ENCODE assay signal across 8 mouse cellular contexts in the genomic region with DNA sequence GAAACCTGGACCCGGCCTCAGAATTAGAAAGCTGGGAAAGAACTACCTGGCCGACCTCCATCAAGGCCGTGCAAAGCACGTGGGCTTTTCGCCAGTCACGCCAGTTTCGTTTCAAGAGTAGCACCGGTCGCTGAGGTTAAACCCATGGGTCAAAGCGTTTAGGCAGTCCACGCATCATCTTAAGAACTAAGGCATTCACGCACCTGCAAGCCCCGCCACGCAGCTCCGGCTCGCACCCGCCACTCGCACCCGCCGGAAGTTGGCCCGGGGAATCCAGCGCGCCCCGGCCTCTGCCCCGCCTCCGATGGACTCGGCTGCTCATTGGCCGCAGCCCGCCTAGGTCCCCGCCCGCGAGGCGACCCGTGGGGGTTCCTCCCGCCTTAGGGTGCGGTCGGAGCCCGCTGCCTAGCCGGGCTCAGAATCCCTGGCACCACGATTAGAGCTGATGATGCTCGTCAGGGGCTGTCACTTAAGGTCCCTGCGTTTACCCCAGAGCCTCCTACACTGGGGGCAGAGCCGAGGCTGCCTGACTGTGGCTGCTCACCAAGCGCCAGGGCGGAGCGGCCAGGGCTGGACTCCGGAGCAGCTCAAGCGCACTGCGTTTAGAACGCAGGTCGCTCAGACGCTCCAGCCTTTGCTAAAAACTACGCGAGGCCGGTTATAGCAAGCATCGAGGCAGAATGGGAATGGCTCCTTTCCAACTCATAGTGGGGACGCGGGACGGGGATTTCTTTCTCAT. TPM values are rescaled to one million over a fixed set of nuclear protein-coding genes. Genes with fewer than 3 reads are reported as not detected.
A peak's percentile ranks its signal among the peaks of the same experiment; 100 is the strongest.
DNase-seq lines count a peak whose midpoint lies in the region; ATAC-seq and TF ChIP-seq lines count a peak whose summit lies in the region.

A gene (minus strand): TSS at position 272 of the 739 bp plus-strand sequence.

- H3K4me3 ChIP-seq in cortical plate, adult 2 months (ENCODE audit: insufficient read depth, low read length): peak within 1 kb of the TSS; percentile 71

- TF ChIP-seq POLR2A in cortical plate, adult 2 months (IDR thresholded peaks at IDR 0.05; ENCODE audit: extremely low read depth, insufficient read depth, low read length): peak; percentile 97

- ATAC-seq in activated CD4-positive, CD25-positive, alpha-beta regulatory T cell, adult 4 months: peak; percentile 72
- ATAC-seq in megakaryocyte progenitor cell, adult 5-6 weeks (replicated peaks; ENCODE audit: poor library complexity): peak; percentile 75

- TF ChIP-seq CTCF in cortical plate, adult 2 months (IDR thresholded peaks at IDR 0.05; ENCODE audit: extremely low read depth, insufficient read depth, low read length): no peak

- peak within 1 kb of the TSS; percentile 99 for H3K27ac ChIP-seq in cortical plate, adult 2 months (ENCODE audit: insufficient read depth, low read length)

- peak; percentile 94 for DNase-seq in gastrocnemius, postnatal 10 days
- DNase-seq in induced T-regulatory cell, adult 2 months (ENCODE audit: low read depth): peak; percentile 94
- DNase-seq in left cerebral cortex, adult 9 months (ENCODE audit: low spot score in 2 of 2): peak; percentile 79 to 92
- DNase-seq in right cerebral cortex, postnatal 14 days: peak; percentile 93
- peak; percentile 92 to 93 for DNase-seq in urinary bladder, postnatal 4 days (ENCODE audit: low spot score in 2 of 2)

- peaks cover 3% of the 10 kb centered on the region; the same call in 1 of the 2 replicates for H3K4me1 ChIP-seq in cortical plate, adult 2 months (ENCODE audit: control insufficient read depth, insufficient read depth, low read length)

RNA-seq across cellular contexts. Expression of the gene that starts here (rescaled TPM):
- 10 to 100 TPM; 57.7 to 59.6 TPM for polyA plus RNA-seq in activated CD4-positive, CD25-positive, alpha-beta regulatory T cell, adult 4 months (2017; shearing (Covaris generic))
- polyA plus RNA-seq in cortical plate, adult 2 months (2012; rRNA removed): 34.9 and 37.0 TPM in 2 replicates
- 10 to 100 TPM; 54.5 to 58.5 TPM for total RNA-seq in gastrocnemius, postnatal 10 days (2021)
- total RNA-seq in megakaryocyte progenitor cell, adult 5-6 weeks (2015): 148 and 162 TPM in 2 replicates
- 438 and 506 TPM in 2 replicates for total RNA-seq in megakaryocyte progenitor cell, adult 5-6 weeks (2017)

Comparison
In these comparisons a context has a peak if more than half of its experiments do, and no peak if none do; other contexts are left out.
1. Peak in every context shown above with its lines: DNase-seq, ATAC-seq, H3K4me3 ChIP-seq and H3K27ac ChIP-seq.